Mouse (Mus musculus) erythroblast, embryonic 14.5 days (primary cell): ENCODE results near the gene Fanci.

Experiments used
- GATA1 ChIP-seq: IDR thresholded peaks from 2 replicates; pipeline ENCODE4 v1.6.1; 2012; ENCODE audit warnings: low read length, inconsistent platforms, mixed read lengths
- TAL1 ChIP-seq: IDR thresholded peaks from 3 replicates; pipeline ENCODE4 v1.6.1; 2012; ENCODE audit warnings: low read length, inconsistent platforms, mixed read lengths

DNA sequence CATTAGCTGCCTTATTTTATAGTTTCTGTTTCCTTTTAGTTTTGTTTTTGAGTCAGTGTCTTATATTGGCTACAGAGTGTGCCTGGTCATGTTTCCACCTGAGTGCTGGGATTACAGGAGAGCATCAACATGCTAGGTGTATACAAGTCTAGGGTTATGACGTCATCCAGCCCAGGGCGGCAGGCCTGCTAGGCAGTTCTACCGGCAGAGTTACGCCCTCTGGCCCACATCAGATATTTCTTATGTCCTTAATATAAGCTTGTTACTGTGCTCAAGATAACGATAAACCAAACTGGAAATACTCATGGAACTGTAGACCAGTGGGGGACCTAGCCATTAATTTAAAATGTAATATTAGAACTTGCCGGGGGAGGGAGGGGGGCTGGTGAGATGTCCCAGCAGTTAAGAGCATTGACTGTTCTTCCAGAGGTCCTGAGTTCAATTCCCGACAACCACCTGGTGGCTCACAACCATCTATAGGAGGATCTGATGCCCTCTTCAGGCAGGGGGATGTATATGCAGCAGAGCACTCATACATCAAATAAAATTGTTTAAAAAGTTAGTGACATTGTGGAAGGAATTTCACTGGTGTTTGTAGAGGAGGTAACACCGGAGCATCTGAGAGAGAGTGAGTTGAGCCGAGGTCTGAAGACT lies 1.3 kb downstream of the Fanci start:
- peak; percentile 70 for TF ChIP-seq GATA1
- TF ChIP-seq TAL1, result no peak
